Mouse (Mus musculus) cerebellum, adult 2 months (tissue): Measurements from ENCODE around the gene Entr1. TPM values are rescaled to one million over a fixed set of nuclear protein-coding genes. Genes with fewer than 3 reads are reported as not detected.

Source experiments
- DNase-seq, 2 experiments: peaks; one replicate each; pipeline ENCODE4 v3.0.0; 2021
- H3K27ac ChIP-seq: fragments of 200-500 bp; 2 replicates; pipeline ENCODE4 v1.5.1; 2012; ENCODE audit warnings: low read length, control low read depth, inconsistent platforms; ENCODE audit not compliant: insufficient read depth
- H3K27me3 ChIP-seq: fragments of 200-500 bp; 2 replicates; pipeline ENCODE4 v1.6.1; 2012; ENCODE audit warnings: inconsistent platforms, mild to moderate bottlenecking, low read length, moderate library complexity; ENCODE audit not compliant: control insufficient read depth, insufficient read depth
- H3K4me1 ChIP-seq: fragments of 200-500 bp; 2 replicates; pipeline ENCODE4 v1.6.1; 2011; ENCODE audit warnings: low read length; ENCODE audit not compliant: control insufficient read depth, insufficient read depth
- H3K4me3 ChIP-seq: fragments of 200-500 bp; replicated peaks from 2 replicates; pipeline ENCODE3; 2011; ENCODE audit warnings: mild to moderate bottlenecking, low read depth, low read length, control low read depth; ENCODE audit not compliant: insufficient read depth
- CTCF ChIP-seq: fragments of 200-500 bp; IDR thresholded peaks from 2 replicates; pipeline ENCODE4 v1.5.1; 2011; ENCODE audit warnings: low read depth, mild to moderate bottlenecking, control low read depth, low read length, moderate library complexity, borderline replicate concordance; ENCODE audit not compliant: insufficient read depth
- POLR2A ChIP-seq: fragments of 200-500 bp; IDR thresholded peaks from 2 replicates; pipeline ENCODE4 v1.6.1; 2011; ENCODE audit warnings: low read length, control low read depth, borderline replicate concordance; ENCODE audit not compliant: insufficient read depth
- WGBS: fragments of 180-500 bp; shearing (Covaris S2); methylation state at CpG from one replicate; pipeline ENCODE4 v1.1.7; 2018; 5-methylcytosine and 5-hydroxymethylcytosine counted together
- polyA plus RNA-seq: library from polyadenylated mRNA; depleted of rRNA; stranded (reverse); fragments of >200 nt; gene quantifications from 2 replicates; pipeline ENCODE4 v1.2.3, GENCODE M21; 2012

Entr1 gene
- polyA plus RNA-seq, 1 experiment: 289 TPM

DNA sequence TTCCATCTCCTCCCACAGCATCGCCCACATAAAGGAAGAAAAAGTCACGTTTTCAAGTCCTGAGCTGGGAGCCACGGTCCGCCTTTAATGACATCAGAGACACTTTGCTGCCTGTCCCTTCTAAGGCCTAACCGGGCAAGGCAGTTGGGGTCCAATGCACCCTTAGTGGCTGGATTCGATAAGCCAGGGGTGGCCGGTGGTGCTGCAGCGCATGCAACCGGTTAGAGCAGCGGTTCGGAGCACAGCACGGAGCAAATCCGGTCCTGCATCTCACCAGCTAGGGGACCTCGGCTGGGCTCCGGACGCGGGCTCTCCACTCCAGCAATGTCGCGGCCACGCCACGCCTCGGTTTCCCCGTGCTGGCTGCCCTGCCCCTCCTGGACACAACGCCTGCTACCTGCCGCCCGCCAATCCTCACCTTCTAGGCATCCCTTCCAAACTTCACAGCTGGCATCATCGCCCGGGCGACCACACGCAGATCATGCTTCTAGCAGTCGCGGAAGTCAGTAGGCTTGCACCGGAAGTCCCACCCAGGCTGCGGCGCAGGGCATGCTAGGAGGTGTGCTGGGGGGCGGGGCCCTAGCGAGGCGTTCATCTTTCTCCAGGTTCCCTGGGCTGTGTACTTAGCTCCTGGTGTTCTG lies 8.9 kb downstream of the Entr1 start, which contains the start of gene Snapc4:
Gene Snapc4 (minus strand): TSS at position 523 of the 641 bp plus-strand sequence.
- Histone ChIP-seq H3K4me1 (no peaks in the 10 kb centered on the region), H3K27ac (no peak within 1 kb of the TSS), H3K27me3 (no peaks in the 10 kb centered on the region), H3K4me3 (peak within 1 kb of the TSS; percentile 84)
- TF ChIP-seq POLR2A (peak; percentile 58; the same call in 1 of the 2 replicates), CTCF (no peak)
- DNase-seq: peak; percentile 83 to 84
- under 1% methylated on average over 38 of the region's 38 CpGs for WGBS

DNA sequence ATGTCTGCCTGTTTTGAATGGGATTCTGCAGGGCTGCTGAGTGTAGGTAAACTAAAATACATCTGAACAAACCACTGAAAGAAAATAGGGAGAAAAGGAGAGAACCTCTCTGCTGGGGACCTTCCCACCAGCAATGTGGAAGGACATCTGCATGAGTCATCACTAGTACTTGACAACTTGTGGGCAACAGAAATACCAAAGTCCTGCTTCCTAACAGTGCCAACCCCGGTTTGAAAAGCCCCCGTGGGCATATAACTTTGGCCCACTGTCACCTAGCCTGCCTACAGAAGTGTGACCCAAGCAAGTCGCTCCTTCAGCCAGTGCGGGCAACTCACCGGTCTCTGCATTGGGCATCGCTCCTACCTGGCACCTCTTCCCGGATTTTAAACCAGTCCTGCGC lies 16.7 kb downstream of the Entr1 start:
- Histone ChIP-seq H3K27ac (no peak overlapping the region), H3K27me3 (no peaks in the 10 kb centered on the region), H3K4me3 (no peak overlapping the region), H3K4me1 (no peaks in the 10 kb centered on the region)
- no peak for TF ChIP-seq CTCF
- no peak for TF ChIP-seq POLR2A
- DNase-seq: no peak
- WGBS: 93% methylated on average over 8 of the region's 8 CpGs

DNA sequence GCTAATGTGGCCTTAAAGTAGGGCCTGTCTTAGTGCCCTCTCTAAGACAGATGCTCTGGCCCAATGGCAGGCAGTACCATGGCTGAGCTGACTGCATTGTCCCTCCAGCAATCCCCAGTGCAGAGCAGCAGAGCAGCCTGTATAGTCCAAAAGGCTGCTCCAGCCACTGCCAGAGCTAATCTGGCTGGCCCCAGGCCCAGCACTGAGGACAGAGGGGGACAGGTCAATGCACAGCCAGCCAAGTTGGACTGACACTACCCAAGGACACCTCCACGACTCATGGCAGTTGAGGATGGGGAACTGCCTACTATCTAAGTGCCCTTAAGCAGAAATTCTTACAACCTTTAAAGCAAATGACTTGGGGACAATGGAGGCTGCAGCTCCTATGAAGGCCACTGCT lies 20.5 kb downstream of the Entr1 start:
- no peak overlapping the region for H3K27ac ChIP-seq
- no peak overlapping the region for H3K4me3 ChIP-seq
- no peaks in the 10 kb centered on the region for H3K27me3 ChIP-seq
- 48% methylated on average over 1 of the region's 1 CpGs for WGBS
- H3K4me1 ChIP-seq: peaks cover 18% of the 10 kb centered on the region
- no peak for DNase-seq
- TF ChIP-seq POLR2A (no peak), CTCF (no peak)

DNA sequence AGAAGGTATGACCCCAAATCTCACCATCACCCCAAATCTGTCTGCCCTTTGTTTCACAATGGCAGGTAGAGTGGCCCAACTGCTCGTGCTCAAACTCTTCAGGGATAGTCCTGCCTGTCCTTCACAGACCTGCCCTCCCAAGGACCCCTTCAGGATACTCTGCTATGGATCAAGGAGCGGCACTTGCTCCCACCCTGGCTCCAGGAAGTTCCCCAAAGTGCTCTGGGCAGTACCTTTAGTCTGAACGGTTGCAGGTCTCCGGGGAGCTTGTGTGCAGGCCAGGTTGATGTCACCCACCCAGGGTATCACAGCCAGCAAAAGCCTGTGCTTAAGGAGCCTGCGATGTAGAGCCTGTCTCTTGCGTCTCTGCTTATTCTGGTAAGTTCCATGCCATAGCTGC lies 21.2 kb downstream of the Entr1 start:
- TF ChIP-seq CTCF (no peak), POLR2A (no peak)
- WGBS: 90% methylated on average over 6 of the region's 6 CpGs
- DNase-seq: no peak
- Histone ChIP-seq H3K4me1 (peaks cover 18% of the 10 kb centered on the region), H3K27me3 (no peaks in the 10 kb centered on the region), H3K4me3 (no peak overlapping the region), H3K27ac (no peak overlapping the region)

DNA sequence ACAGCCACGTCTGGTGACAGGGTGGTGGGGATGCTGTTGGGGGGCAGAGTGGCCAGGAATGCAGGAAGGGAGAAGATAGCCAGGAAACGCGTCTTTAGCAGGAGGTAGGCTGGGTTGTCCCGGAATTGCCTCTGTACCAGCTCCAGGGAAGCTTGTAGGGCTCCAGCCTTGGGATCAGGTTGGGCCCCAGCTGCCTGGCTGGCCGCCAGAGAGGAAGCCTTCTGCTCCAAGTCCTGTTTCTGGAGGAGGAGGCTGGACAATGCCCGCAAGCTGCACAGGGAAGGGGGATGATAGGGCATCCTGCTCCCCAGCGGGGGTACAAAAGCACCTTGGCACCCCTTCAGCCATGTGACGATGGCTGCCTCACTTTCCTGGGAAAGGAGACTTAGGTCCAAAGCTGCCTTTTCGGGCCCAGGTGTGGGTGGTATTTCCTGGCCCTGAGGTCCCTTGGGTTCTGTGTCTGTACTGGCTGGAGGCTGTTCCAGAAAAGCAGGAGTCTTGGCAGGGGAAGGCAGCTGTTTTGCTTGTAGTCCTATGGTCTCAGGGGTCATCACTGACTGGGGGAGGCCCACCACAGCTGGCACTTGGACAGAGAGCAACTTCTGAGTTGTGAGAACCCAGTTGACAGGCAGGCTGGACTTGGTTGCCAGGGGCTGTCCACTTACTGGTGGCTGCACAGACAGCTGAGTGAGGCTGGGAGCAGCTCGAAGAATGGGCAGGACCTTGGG lies 24.2 kb downstream of the Entr1 start:
- peak; percentile 70 to 72 for DNase-seq
- H3K4me1 ChIP-seq: peaks cover 21% of the 10 kb centered on the region
- 12% methylated on average over 10 of the region's 10 CpGs for WGBS

DNA sequence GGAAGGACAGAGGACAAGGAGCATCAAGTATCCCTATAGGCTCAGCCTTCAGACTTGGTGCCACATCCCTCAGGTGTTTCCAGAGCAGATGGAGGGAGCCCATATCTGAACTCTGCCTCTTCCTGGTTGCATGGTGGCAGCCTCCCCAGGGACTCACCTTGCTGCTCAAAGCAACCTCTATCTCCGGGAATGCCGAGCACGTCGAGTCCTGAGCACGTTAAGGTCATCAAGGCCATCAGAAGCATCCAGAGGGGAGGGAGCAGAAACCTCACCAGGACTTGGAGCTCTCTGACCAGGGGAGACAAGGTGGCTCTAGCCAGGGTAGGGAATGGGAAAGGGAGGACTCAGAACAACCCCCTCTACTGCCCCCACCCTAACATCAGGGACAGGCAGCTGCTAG lies 25.6 kb downstream of the Entr1 start:
- no peak for TF ChIP-seq POLR2A
- TF ChIP-seq CTCF: no peak
- no peak for DNase-seq
- Histone ChIP-seq H3K27me3 (no peaks in the 10 kb centered on the region), H3K27ac (no peak overlapping the region), H3K4me3 (no peak overlapping the region), H3K4me1 (peaks cover 24% of the 10 kb centered on the region)
- 84% methylated on average over 5 of the region's 5 CpGs for WGBS

More for the DNA sequence above, 24.2 kb downstream of the Entr1 start:
- Histone ChIP-seq H3K27me3 (no peaks in the 10 kb centered on the region), H3K27ac (no peak overlapping the region), H3K4me3 (no peak overlapping the region)
- no peak for TF ChIP-seq CTCF
- no peak for TF ChIP-seq POLR2A

DNA sequence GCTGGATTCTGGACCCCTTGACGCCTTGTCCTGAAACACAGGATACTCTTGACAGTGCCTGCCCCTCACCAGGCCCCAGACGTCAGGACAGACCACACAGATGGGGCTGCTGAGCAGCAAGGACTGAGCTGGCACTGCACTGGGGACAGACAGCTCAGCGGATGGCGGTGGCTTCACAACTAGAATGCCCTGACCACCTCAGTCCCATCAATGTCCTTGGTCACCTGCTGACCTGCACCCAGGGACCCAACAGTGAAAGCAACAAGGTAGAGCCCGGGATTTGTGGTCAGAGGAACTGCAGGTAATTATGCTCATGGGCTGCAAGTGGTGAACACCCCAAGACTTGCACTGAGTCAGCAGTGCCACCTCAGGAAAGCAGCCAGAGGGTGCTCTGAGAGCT lies 26.1 kb downstream of the Entr1 start:
- no peak for DNase-seq
- TF ChIP-seq POLR2A: no peak
- TF ChIP-seq CTCF: no peak
- Histone ChIP-seq H3K4me3 (no peak overlapping the region), H3K4me1 (peaks cover 24% of the 10 kb centered on the region), H3K27me3 (no peaks in the 10 kb centered on the region), H3K27ac (no peak overlapping the region)
- WGBS: 71% methylated on average over 5 of the region's 5 CpGs

DNA sequence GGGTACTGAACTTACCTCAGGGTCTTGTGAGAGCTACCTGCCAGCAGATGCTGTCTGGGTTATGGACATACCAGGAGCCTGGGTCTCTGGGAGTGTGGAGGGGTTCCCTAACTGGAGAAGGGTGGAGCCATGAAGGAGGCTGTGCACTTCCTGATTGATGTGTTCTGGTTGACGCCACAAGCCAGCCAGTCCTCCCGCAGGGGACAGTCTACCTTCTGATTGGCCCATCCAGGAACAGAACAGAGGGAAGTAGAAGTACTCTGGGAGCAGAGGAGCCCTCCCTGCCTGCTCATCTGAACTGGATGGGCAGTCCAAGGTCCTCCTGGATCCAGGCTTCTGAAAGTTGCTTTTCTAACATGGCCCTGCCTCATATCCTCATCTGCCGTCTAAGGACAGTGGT lies 28.3 kb downstream of the Entr1 start, which contains the start of gene Card9:
Gene Card9 (minus strand): TSS at position 147 of the 400 bp plus-strand sequence.
- 58% methylated on average over 3 of the region's 3 CpGs for WGBS
- Histone ChIP-seq H3K4me1 (peaks cover 30% of the 10 kb centered on the region), H3K27me3 (no peaks in the 10 kb centered on the region), H3K4me3 (no peak within 1 kb of the TSS), H3K27ac (no peak within 1 kb of the TSS)
- DNase-seq: peak in 1 of 2 experiments; percentile 14
- TF ChIP-seq CTCF (no peak), POLR2A (no peak)
